Mouse (Mus musculus): ENCODE data around the gene Olfr1497. TPM values are rescaled to one million over a fixed set of nuclear protein-coding genes. Genes with fewer than 3 reads are reported as not detected.
"Not testable (repeated sequence)": the region's sequence is repeated elsewhere in the genome, so short reads cannot be mapped to it uniquely, and the experiment has no call there.

Olfr1497 gene
- polyA plus RNA-seq (2012; rRNA removed), result not detected in 2 replicates

GRCm38 (mm10) chr19:13798102-13798501 is at the start of gene Olfr1497:
Gene Olfr1497 (minus strand): TSS chr19:13798202.
- DNase-seq (ENCODE audit: low read depth, low spot score), result no peak

DNA sequence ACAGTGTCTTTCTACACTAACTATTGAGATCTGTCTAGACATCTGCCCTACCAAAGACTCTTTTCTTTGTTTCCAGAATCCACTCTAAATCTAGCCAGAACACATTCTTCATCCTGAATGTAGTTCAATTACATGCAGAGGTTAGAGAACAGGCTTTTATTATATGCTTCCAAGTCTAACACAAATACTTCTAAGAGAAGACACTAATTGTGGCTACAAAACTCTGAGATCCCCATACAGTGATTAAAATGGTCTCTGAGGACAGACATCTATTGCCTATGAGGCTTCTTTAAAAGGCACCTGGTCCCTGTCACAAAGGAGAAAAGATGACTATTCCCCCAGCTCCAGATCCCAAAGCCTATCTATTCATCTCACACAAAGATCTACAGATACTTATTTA is 32.4 kb upstream of the Olfr1497 start, which contains the start of gene Olfr1500:
Gene Olfr1500, minus strand, starts transcription at position 101 of the 400 bp plus-strand sequence.
- no peak for DNase-seq (ENCODE audit: low read depth, low spot score)

DNA sequence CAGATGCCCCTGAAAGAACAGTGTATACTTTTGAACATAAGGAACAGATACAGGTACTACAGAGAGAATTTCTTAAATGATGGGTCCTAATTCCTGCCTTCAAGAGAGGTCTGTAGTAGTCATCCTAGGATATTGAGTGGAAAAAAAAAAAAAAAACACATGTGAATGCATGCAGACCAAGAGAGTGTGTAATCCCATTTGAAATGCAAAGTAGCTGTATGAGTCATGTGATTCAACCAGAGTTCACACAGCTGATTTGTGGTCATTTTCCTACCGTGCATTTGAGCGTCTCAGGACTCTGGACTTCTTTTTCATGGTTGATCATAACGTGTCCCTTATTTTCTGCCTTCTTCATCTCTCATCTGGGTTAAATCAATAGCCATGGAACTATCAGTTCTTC is 30.4 kb upstream of the Olfr1497 start:
- 79% methylated on average over 3 of the region's 3 CpGs for WGBS
- DNase-seq (ENCODE audit: low read depth, low spot score), result no peak

- 52% methylated on average over 5 of the region's 5 CpGs for WGBS
- DNase-seq (ENCODE audit: low read depth, low spot score), result no peak
Measured at GRCm38 (mm10) chr19:13820847-13821246, 22.8 kb upstream of the Olfr1497 start.

- DNase-seq (ENCODE audit: low read depth, low spot score), result no peak
Measured at GRCm38 (mm10) chr19:13819347-13819746, 21.3 kb upstream of the Olfr1497 start, which contains the start of gene Olfr1499. Gene Olfr1499 (minus strand): TSS chr19:13819447.

DNA sequence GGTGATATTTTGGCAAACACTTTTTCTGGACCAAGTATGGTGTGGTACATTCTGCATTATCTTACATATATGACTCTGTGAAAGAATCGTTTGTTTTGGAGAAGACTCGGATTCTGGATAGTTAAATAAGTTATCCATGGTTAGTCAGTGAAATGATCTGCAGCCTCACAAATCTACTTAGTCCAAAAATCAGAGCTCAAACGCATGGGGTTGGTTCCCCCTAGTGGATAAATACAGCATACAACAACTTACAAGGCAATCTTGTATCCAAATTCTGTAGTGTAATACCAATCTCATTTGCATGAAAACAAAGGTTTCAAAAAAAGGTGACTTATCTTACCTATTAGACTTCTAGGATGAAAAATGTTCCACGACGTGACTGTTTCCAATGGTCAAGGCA is 20.8 kb upstream of the Olfr1497 start:
- no peak for DNase-seq (ENCODE audit: low read depth, low spot score)
- WGBS, result 39% methylated on average over 5 of the region's 5 CpGs

GRCm38 (mm10) chr19:13812823-13813222 is 14.8 kb upstream of the Olfr1497 start:
- WGBS, result 61% methylated on average over 2 of the region's 2 CpGs
- DNase-seq (ENCODE audit: low read depth, low spot score), result no peak

DNA sequence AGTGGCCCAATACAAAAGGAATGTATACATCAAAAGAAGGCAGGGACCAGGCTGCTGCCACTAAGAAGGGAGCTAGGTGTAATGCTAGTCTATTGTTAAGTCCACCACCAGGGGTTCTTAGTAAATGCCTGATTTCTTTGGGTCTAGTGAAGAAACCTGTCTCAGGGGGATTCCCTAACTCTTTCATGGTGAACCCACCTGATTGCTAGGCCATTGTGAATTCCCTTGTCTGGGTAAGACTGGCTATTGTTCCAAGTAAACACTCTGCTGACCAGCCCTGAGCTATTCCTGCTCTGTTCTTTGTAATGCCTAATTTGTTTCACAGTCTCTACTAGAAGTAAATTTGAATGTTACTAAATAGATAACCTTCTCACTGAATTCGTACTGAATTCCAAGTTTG is 7.5 kb upstream of the Olfr1497 start:
- 55% methylated on average over 1 of the region's 1 CpGs for WGBS
- not testable (repeated sequence) for DNase-seq (ENCODE audit: low read depth, low spot score)

DNA sequence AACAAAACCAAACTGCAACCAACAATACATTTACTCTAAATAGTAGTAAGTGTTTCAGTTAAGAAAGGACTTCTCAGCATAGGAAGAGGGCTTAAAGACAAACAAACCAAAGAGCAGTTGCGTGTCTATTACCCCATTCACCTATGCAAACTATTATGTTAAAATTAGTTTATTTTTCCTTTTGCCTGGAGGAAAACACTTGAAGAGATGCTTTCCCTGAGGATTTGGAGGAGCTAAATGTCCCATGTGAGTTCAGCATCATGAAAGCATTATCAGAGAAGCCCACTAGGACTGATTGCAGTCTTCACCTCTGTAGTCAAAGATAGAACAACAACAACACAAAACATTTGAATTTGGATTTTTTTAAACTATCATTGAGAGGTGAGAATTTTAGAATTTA is 20.4 kb downstream of the Olfr1497 start, which contains the start of gene Olfr1496:
Gene Olfr1496, plus strand, starts transcription at position 301 of the 400 bp plus-strand sequence.
- WGBS, result 80% methylated on average over 1 of the region's 1 CpGs
- DNase-seq (ENCODE audit: low read depth, low spot score), result no peak

GRCm38 (mm10) chr19:13768565-13769276 is 29.3 kb downstream of the Olfr1497 start:
- DNase-seq (ENCODE audit: low read depth, low spot score), result no peak
- 91% methylated on average over 9 of the region's 9 CpGs for WGBS

GRCm38 (mm10) chr19:13764306-13764705 is 33.7 kb downstream of the Olfr1497 start, which contains the start of gene Olfr1495:
Gene Olfr1495 (plus strand): TSS chr19:13764606.
- WGBS, result 77% methylated on average over 3 of the region's 3 CpGs
- no peak for DNase-seq (ENCODE audit: low read depth, low spot score)

DNA sequence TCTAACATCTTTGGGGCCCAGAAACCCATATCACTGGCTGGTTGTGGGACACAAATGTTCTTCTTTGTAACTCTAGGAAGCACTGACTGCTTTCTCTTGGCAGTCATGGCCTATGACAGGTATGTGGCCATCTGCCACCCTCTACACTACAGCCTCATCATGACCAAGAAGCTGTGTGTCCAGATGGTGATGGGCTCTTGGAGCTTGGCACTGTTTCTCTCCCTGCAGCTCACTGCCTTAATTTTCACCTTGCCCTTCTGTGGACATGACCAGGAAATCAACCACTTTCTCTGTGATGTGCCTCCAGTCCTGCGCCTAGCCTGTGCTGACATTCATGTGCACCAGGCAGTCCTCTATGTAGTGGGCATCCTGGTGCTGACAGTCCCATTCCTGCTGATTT is 48.6 kb downstream of the Olfr1497 start:
- DNase-seq (ENCODE audit: low read depth, low spot score), result no peak
- WGBS, result 88% methylated on average over 1 of the region's 1 CpGs

Other genes starting within 250 kb of the Olfr1497 start
- gene Olfr1484, start 214.7 kb downstream of the Olfr1497 start, polyA plus RNA-seq (2012; rRNA removed), result not detected in 2 replicates
- gene Olfr1487, start 180.8 kb downstream of the Olfr1497 start, polyA plus RNA-seq (2012; rRNA removed), result not detected in 2 replicates
- gene Olfr1489, start 166.6 kb downstream of the Olfr1497 start, polyA plus RNA-seq (2012; rRNA removed), result not detected in 2 replicates
- not detected in 2 replicates for gene Olfr1490, start 147.1 kb downstream of the Olfr1497 start, polyA plus RNA-seq (2012; rRNA removed)
- not detected in 2 replicates for gene Olfr1491, start 100.9 kb downstream of the Olfr1497 start, polyA plus RNA-seq (2012; rRNA removed)
- gene Olfr1493-ps1, start 74.9 kb downstream of the Olfr1497 start, polyA plus RNA-seq (2012; rRNA removed), result not detected in 2 replicates
- gene Olfr1494, start 58.5 kb downstream of the Olfr1497 start, polyA plus RNA-seq (2012; rRNA removed), result not detected in 2 replicates
- gene Olfr1495, start 33.6 kb downstream of the Olfr1497 start, polyA plus RNA-seq (2012; rRNA removed), result not detected in 2 replicates
- gene Olfr1496, start 20.3 kb downstream of the Olfr1497 start, polyA plus RNA-seq (2012; rRNA removed), result not detected in 2 replicates
- not detected in 2 replicates for gene Olfr1499, start 21.2 kb upstream of the Olfr1497 start, polyA plus RNA-seq (2012; rRNA removed)
- not detected in 2 replicates for gene Olfr1500, start 32.3 kb upstream of the Olfr1497 start, polyA plus RNA-seq (2012; rRNA removed)
- not detected in 2 replicates for gene Olfr1501, start 52.5 kb upstream of the Olfr1497 start, polyA plus RNA-seq (2012; rRNA removed)
- gene Olfr1502, start 63.6 kb upstream of the Olfr1497 start, polyA plus RNA-seq (2012; rRNA removed), result not detected in 2 replicates
- not detected in 2 replicates for gene Olfr1504, start 99.7 kb upstream of the Olfr1497 start, polyA plus RNA-seq (2012; rRNA removed)
- gene Olfr1505, start 115.3 kb upstream of the Olfr1497 start, polyA plus RNA-seq (2012; rRNA removed), result not detected in 2 replicates

Measured in large intestine, adult 2 months (tissue).